In the genomic region with DNA sequence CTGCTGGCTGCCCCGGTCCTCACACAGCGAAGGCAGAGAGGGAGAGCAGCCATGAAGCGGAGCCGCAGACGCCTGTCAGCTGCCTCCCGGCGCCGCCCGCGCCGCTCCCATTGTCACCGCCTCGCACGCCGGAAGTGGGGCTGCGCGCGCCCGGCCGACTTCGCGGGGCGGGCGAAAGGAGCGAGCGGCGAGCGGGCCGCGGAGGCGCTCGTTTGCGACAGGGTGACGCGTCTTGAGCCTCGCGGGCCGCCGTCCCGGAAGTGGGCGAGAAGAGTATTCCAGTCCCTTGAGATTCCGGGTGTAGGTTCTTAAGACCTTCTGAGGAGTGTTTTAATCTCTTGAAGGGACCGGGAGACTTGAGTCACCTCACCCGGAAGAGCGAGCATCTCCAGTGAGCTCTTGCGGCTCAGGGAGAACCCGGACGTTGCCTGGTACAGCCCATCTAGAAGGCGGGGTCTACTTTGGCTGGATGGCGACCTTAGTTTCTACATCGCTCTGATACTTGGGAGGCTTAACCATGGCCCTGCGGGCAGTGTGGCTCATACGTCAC, we compare ENCODE assay signal across 8 mouse cellular contexts. TPM values are rescaled to one million over a fixed set of nuclear protein-coding genes. Genes with fewer than 3 reads are reported as not detected.
DNase-seq lines count a peak whose midpoint lies in the region; ATAC-seq and TF ChIP-seq lines count a peak whose summit lies in the region.

Exoc5 (minus strand) TSS at position 380 of the 550 bp plus-strand sequence.

- DNase-seq in CD4-positive helper T cell, adult 2 months (ENCODE audit: low read depth, low spot score): peak; percentile 98
- DNase-seq in brain, embryonic 18.5 days (ENCODE audit: low read depth, low spot score): peak; percentile 89
- peak; percentile 95 for DNase-seq in kidney, postnatal 0 days (ENCODE audit: low spot score)
- DNase-seq in liver, embryonic 11.5 days (ENCODE audit: low spot score): peak; percentile 91
- DNase-seq in naive thymus-derived CD4-positive, alpha-beta T cell, adult 2 months (ENCODE audit: low read depth): peak; percentile 97

- peak; percentile 90 for ATAC-seq in erythroid progenitor cell, adult 5-6 weeks (replicated peaks; ENCODE audit: low FRiP score, poor library complexity, severe bottlenecking)
- ATAC-seq in heart, embryonic 12.5 days (ENCODE audit: insufficient number of reproducible peaks, low FRiP score): peak; percentile 96
- peak; percentile 96 for ATAC-seq in kidney, postnatal 0 days (replicated peaks; ENCODE audit: low FRiP score, low read depth)
- peak; percentile 95 for ATAC-seq in liver, embryonic 11.5 days (replicated peaks; ENCODE audit: low FRiP score)
- peak; percentile 94 for ATAC-seq in stomach, embryonic 14.5 days (ENCODE audit: insufficient number of reproducible peaks, insufficient read depth, low FRiP score, low read depth)

- H3K4me3 ChIP-seq in heart, embryonic 12.5 days: peak within 1 kb of the TSS; percentile 95
- H3K4me3 ChIP-seq in kidney, postnatal 0 days (replicated peaks; ENCODE audit: low read depth, low read length): peak within 1 kb of the TSS; percentile 95
- H3K4me3 ChIP-seq in liver, embryonic 11.5 days (ENCODE audit: low read depth, low read length): peak within 1 kb of the TSS; percentile 93
- peak within 1 kb of the TSS; percentile 90 for H3K4me3 ChIP-seq in stomach, embryonic 14.5 days (ENCODE audit: low read depth, low read length)

- H3K27ac ChIP-seq in heart, embryonic 12.5 days (ENCODE audit: poor library complexity, severe bottlenecking): peak within 1 kb of the TSS; percentile 99
- peak within 1 kb of the TSS; percentile 100 for H3K27ac ChIP-seq in kidney, postnatal 0 days
- peak within 1 kb of the TSS; percentile 99 for H3K27ac ChIP-seq in liver, embryonic 11.5 days (ENCODE audit: low read depth, low read length)
- H3K27ac ChIP-seq in stomach, embryonic 14.5 days (ENCODE audit: low read length): peak within 1 kb of the TSS; percentile 97

- 0% methylated on average over 53 of the region's 53 CpGs for WGBS in heart, embryonic 12.5 days
- 0% methylated on average over 53 of the region's 53 CpGs for WGBS in kidney, postnatal 0 days
- WGBS in liver, embryonic 11.5 days: under 1% methylated on average over 53 of the region's 53 CpGs
- WGBS in stomach, embryonic 14.5 days: under 1% methylated on average over 50 of the region's 53 CpGs

- H3K4me2 ChIP-seq in heart, embryonic 12.5 days: peak within 1 kb of the TSS; percentile 78
- peak within 1 kb of the TSS; percentile 81 for H3K4me2 ChIP-seq in kidney, postnatal 0 days (ENCODE audit: low read length)
- H3K4me2 ChIP-seq in liver, embryonic 11.5 days: peak within 1 kb of the TSS; percentile 80
- peak within 1 kb of the TSS; percentile 63 for H3K4me2 ChIP-seq in stomach, embryonic 14.5 days (replicated peaks; ENCODE audit: low read depth, low read length)

- no peaks in the 10 kb centered on the region for H3K9me3 ChIP-seq in heart, embryonic 12.5 days (replicated peaks)
- no peaks in the 10 kb centered on the region for H3K9me3 ChIP-seq in kidney, postnatal 0 days (replicated peaks; ENCODE audit: low read length)
- H3K9me3 ChIP-seq in liver, embryonic 11.5 days (ENCODE audit: control insufficient read depth, low read length): no peaks in the 10 kb centered on the region
- no peaks in the 10 kb centered on the region for H3K9me3 ChIP-seq in stomach, embryonic 14.5 days (ENCODE audit: control insufficient read depth, low read depth, low read length)

- TF ChIP-seq CTCF in kidney, postnatal 0 days (IDR thresholded peaks at IDR 0.05; ENCODE audit: low read depth): no peak

- H3K27me3 ChIP-seq in heart, embryonic 12.5 days (replicated peaks): no peaks in the 10 kb centered on the region
- no peaks in the 10 kb centered on the region for H3K27me3 ChIP-seq in kidney, postnatal 0 days (ENCODE audit: insufficient read depth, low read length)
- H3K27me3 ChIP-seq in liver, embryonic 11.5 days (replicated peaks; ENCODE audit: control insufficient read depth, insufficient read depth, low read length): no peaks in the 10 kb centered on the region
- H3K27me3 ChIP-seq in stomach, embryonic 14.5 days (ENCODE audit: control insufficient read depth, insufficient read depth, low read length): no peaks in the 10 kb centered on the region

- H3K9ac ChIP-seq in heart, embryonic 12.5 days: peak within 1 kb of the TSS; percentile 96
- H3K9ac ChIP-seq in kidney, postnatal 0 days (ENCODE audit: low read depth, low read length): peak within 1 kb of the TSS; percentile 94
- H3K9ac ChIP-seq in liver, embryonic 11.5 days (ENCODE audit: low read depth, low read length): peak within 1 kb of the TSS; percentile 95
- H3K9ac ChIP-seq in stomach, embryonic 14.5 days (replicated peaks; ENCODE audit: low read depth, low read length): peak within 1 kb of the TSS; percentile 95

- no peaks in the 10 kb centered on the region for H3K36me3 ChIP-seq in heart, embryonic 12.5 days
- H3K36me3 ChIP-seq in kidney, postnatal 0 days (ENCODE audit: insufficient read depth, low read length): no peaks in the 10 kb centered on the region
- H3K36me3 ChIP-seq in liver, embryonic 11.5 days (ENCODE audit: control insufficient read depth, insufficient read depth, low read length): no peaks in the 10 kb centered on the region
- H3K36me3 ChIP-seq in stomach, embryonic 14.5 days (ENCODE audit: control insufficient read depth, insufficient read depth, low read length): no peaks in the 10 kb centered on the region

- H3K4me1 ChIP-seq in heart, embryonic 12.5 days (replicated peaks): peaks cover 9% of the 10 kb centered on the region; the same call in 1 of the 2 replicates
- H3K4me1 ChIP-seq in kidney, postnatal 0 days (replicated peaks; ENCODE audit: insufficient read depth, low read length): no peaks in the 10 kb centered on the region
- H3K4me1 ChIP-seq in liver, embryonic 11.5 days (replicated peaks; ENCODE audit: control insufficient read depth, insufficient read depth, low read length): peaks cover 14% of the 10 kb centered on the region
- peaks cover 16% of the 10 kb centered on the region for H3K4me1 ChIP-seq in stomach, embryonic 14.5 days (ENCODE audit: control insufficient read depth, insufficient read depth, low read length)

RNA-seq across cellular contexts. Expression of gene Exoc5, which starts in this region (rescaled TPM):
- total RNA-seq in erythroid progenitor cell, adult 5-6 weeks (2015; ENCODE audit: low replicate concordance): 41.1 and 55.8 TPM in 2 replicates
- total RNA-seq in erythroid progenitor cell, adult 5-6 weeks (2017; ENCODE audit: low replicate concordance): 35.9 and 97.8 TPM in 2 replicates
- 45.5 and 47.1 TPM in 2 replicates for polyA plus RNA-seq in heart, embryonic 12.5 days (2016; fragmentation: Nextera tagmentation; extraction: Ambion mirVana)
- 29.3 and 33.5 TPM in 2 replicates for polyA plus RNA-seq in kidney, postnatal 0 days (2015; fragmentation: Nextera tagmentation; extraction: Ambion mirVana)
- polyA plus RNA-seq in liver, embryonic 11.5 days (2014; fragmentation: Nextera tagmentation; extraction: Ambion mirVana): 47.4 and 51.6 TPM in 2 replicates
- polyA plus RNA-seq in stomach, embryonic 14.5 days (2014; fragmentation: Nextera tagmentation; extraction: Ambion mirVana): 48.2 and 51.5 TPM in 2 replicates

Comparison
In these comparisons a context has a peak if more than half of its experiments do, and no peak if none do; other contexts are left out.
1. Peak in every context shown above with its lines: DNase-seq, ATAC-seq, H3K4me3 ChIP-seq and H3K27ac ChIP-seq.